Mouse (Mus musculus): ENCODE data around the gene Zfp800.

DNA sequence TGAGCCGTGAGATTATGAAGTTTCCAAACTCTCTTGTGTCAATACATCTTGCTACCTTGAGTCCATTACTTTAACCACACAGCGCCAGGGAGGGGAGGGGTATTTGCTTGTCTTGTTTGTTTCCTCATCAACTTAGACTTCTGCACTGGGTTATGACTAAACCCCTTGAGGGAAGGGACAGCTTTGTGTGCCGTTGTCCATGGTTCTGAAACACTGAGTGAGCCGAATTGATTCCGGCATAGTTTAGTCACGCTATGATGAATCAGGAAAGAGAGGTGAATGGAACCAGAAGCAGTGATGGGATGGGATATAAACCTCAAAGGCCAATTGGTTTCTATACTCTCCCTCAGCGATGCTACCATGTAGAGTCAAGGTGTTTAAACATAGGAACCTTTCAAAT lies 52.6 kb downstream of the Zfp800 start:
- TF ChIP-seq CTCF (IDR thresholded peaks at IDR 0.05; ENCODE audit: borderline replicate concordance, control insufficient read depth, extremely low read depth, insufficient read depth, low read length, poor library complexity) (no peak), POLR2A (IDR thresholded peaks at IDR 0.05; ENCODE audit: control insufficient read depth, extremely low read depth, insufficient read depth, low read length, poor library complexity) (no peak)
